Mouse (Mus musculus) heart, embryonic 13.5 days (tissue): ENCODE results near the gene Gprc5b. TPM values are rescaled to one million over a fixed set of nuclear protein-coding genes. Genes with fewer than 3 reads are reported as not detected.

Experiments used
- ATAC-seq: fragments of 200-750 bp; cut with Nextera tagmentation; 2 replicates; pipeline ENCODE4 v1.8.0; 2017; ENCODE audit warnings: moderate TSS enrichment; ENCODE audit not compliant: insufficient number of reproducible peaks, low FRiP score, low TSS enrichment; ENCODE audit errors: extremely low read depth
- H3K27ac ChIP-seq: fragments of 300-500 bp; sonication (generic); replicated peaks from 2 replicates; pipeline ENCODE4 v1.5.1; 2015; ENCODE audit warnings: moderate library complexity, mild to moderate bottlenecking, inconsistent platforms
- H3K27me3 ChIP-seq: fragments of 300-500 bp; sonication (generic); replicated peaks from 2 replicates; pipeline ENCODE4 v1.6.1; 2015; ENCODE audit warnings: mild to moderate bottlenecking, inconsistent platforms
- H3K36me3 ChIP-seq: fragments of 300-500 bp; sonication (generic); 2 replicates; pipeline ENCODE4 v1.6.1; 2015; ENCODE audit warnings: mild to moderate bottlenecking, inconsistent platforms
- H3K4me1 ChIP-seq: fragments of 300-500 bp; sonication (generic); 2 replicates; pipeline ENCODE4 v1.6.1; 2015; ENCODE audit warnings: inconsistent platforms
- H3K4me2 ChIP-seq: fragments of 300-500 bp; sonication (generic); 2 replicates; pipeline ENCODE4 v1.6.1; 2015; ENCODE audit warnings: inconsistent platforms, mild to moderate bottlenecking, moderate library complexity
- H3K4me3 ChIP-seq: fragments of 300-500 bp; sonication (generic); 2 replicates; pipeline ENCODE4 v1.5.1; 2015; ENCODE audit warnings: moderate library complexity, mild to moderate bottlenecking, inconsistent platforms
- H3K9ac ChIP-seq: fragments of 300-500 bp; sonication (generic); 2 replicates; pipeline ENCODE4 v1.6.1; 2015; ENCODE audit warnings: inconsistent platforms, mild to moderate bottlenecking, moderate library complexity
- H3K9me3 ChIP-seq: fragments of 300-500 bp; sonication (generic); 2 replicates; pipeline ENCODE4 v1.6.1; 2016; ENCODE audit warnings: inconsistent platforms
- WGBS: fragments of 180-500 bp; shearing (Covaris S2); methylation state at CpG from one replicate; pipeline ENCODE4 v1.1.7; 2015; ENCODE audit warnings: mixed read lengths; 5-methylcytosine and 5-hydroxymethylcytosine counted together
- polyA plus RNA-seq: library from polyadenylated mRNA; unstranded; fragments of >200 nt; fragmentation: Nextera tagmentation; extraction: Ambion mirVana; gene quantifications from 2 replicates; pipeline ENCODE4 v1.2.1, GENCODE M21; 2015

Gene Gprc5b
- polyA plus RNA-seq, 1 experiment from 2014 or later: 4.2 TPM

DNA sequence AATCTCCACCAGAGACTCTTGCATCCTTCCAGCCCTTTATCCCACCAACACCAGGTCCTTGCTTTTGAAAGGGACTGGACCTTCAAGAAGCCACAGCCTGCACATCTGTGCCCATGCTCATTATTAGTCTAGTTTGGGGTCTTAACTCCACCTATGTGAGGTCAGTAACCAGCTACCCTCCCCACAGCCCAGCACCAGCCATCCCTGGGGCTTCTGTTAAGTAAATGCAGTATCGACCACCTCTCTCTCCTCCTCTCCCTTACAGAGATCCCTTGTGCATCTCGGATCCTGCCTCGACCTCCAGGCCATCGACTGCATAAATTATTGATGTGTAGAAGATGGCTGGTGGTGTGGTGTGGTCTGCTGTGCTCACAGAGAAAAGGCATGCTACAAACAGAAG is 8.6 kb downstream of the Gprc5b start:
- Histone ChIP-seq H3K27me3 (no peaks in the 10 kb centered on the region), H3K9ac (no peak overlapping the region), H3K4me3 (no peak overlapping the region), H3K4me2 (no peak overlapping the region), H3K9me3 (no peaks in the 10 kb centered on the region), H3K27ac (no peak overlapping the region), H3K4me1 (peaks cover 11% of the 10 kb centered on the region), H3K36me3 (peaks cover 25% of the 10 kb centered on the region)
- WGBS: 78% methylated on average over 4 of the region's 4 CpGs
- no peak for ATAC-seq

DNA sequence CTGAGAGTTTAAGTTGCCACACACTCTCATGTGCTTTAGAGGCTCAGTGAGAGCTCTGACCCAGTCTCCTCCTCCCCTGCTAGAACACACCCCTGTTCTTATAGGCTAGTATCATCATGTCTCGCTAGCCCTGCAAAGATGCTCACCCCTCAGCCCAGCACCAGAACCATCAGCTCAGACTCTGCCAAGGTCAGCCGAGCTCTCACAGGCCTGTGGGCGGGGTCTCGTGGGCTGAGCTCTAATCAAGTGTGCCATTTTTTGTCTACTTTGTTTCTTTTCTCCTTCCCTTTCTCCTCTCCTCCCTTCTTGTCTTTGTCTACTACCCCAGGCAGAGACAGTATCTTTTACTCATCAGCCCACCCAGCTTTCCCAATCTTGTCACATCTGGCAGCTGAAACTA is 9.2 kb downstream of the Gprc5b start:
- Histone ChIP-seq H3K4me3 (no peak overlapping the region), H3K9ac (no peak overlapping the region), H3K27me3 (no peaks in the 10 kb centered on the region), H3K4me1 (peaks cover 14% of the 10 kb centered on the region), H3K27ac (no peak overlapping the region), H3K4me2 (no peak overlapping the region), H3K9me3 (no peaks in the 10 kb centered on the region), H3K36me3 (peaks cover 27% of the 10 kb centered on the region)
- 73% methylated on average over 4 of the region's 4 CpGs for WGBS
- ATAC-seq: no peak

DNA sequence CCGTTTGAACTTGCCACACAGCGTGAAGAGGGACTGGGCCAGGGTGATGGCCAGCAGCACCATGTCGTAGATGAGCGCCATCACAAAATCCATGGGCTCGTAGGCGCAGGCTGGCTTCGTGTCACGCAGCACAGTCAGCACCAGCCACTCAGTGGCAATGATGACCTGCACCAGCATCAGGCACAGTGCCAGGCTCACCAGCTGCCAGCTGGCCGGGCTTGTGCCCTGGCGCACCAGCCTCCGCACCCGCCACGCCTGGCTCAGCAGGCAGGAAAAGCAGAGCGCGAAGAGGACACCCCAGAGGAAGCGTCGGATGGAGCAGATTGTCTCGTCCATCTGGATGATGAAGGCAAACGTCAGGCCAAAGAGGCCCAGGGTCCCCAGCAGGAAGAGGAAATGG is 11.1 kb downstream of the Gprc5b start:
- no peaks in the 10 kb centered on the region for H3K9me3 ChIP-seq
- ATAC-seq: no peak

DNA sequence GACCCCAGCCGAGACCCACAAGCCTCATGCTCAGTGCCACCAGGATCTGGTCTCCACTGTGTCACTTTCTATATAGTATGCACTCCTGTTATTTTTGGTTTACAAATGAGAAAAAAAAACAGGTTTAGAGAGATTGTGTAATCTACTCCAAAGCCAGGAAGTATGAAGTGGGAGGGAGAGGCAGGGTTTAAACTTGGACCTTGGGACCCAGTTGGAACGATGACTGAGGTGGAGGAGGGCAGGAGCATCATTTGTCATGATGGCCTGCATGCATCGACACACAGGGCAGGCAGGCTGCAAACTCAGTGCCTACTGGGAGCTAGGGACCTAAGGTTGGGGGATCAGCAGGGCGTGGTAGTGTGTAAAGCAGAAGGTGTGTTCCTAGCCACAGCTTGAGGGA is 12.4 kb downstream of the Gprc5b start:
- no peak overlapping the region for H3K9ac ChIP-seq
- ATAC-seq: no peak
- H3K4me1 ChIP-seq: peaks cover 6% of the 10 kb centered on the region; the same call in 1 of the 2 replicates
- 79% methylated on average over 4 of the region's 4 CpGs for WGBS
- H3K27ac ChIP-seq: no peak overlapping the region
- H3K4me3 ChIP-seq: no peak overlapping the region
- H3K36me3 ChIP-seq: peaks cover 27% of the 10 kb centered on the region
- H3K4me2 ChIP-seq: no peak overlapping the region
- no peaks in the 10 kb centered on the region for H3K27me3 ChIP-seq
- no peaks in the 10 kb centered on the region for H3K9me3 ChIP-seq

More for the DNA sequence above, 11.1 kb downstream of the Gprc5b start:
- H3K4me3 ChIP-seq: no peak overlapping the region
- H3K4me1 ChIP-seq: peaks cover 6% of the 10 kb centered on the region
- H3K4me2 ChIP-seq: no peak overlapping the region
- peaks cover 27% of the 10 kb centered on the region for H3K36me3 ChIP-seq
- no peak overlapping the region for H3K9ac ChIP-seq
- no peak overlapping the region for H3K27ac ChIP-seq
- no peaks in the 10 kb centered on the region for H3K27me3 ChIP-seq
- WGBS: 77% methylated on average over 19 of the region's 19 CpGs

DNA sequence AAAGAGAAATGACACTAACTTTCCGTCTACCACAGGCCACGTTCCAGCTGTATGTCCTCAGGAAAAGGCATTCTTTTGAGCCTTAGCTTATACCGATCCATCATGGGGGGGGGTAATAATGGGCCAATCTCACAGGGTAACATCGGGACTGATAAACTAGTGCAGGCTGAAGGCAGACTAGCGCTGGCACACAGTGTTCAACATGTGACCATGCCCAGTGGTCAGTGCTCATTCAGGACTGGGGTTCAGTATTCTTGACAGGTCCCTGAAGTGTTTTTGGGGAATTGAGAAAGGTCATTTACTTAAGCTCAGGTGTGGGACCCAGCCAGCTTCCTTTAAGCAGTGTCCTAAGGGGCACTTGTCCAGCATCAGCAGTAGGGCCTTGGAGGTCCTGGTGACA is 13.2 kb downstream of the Gprc5b start:
- H3K36me3 ChIP-seq: peaks cover 27% of the 10 kb centered on the region
- H3K27me3 ChIP-seq: no peaks in the 10 kb centered on the region
- no peak overlapping the region for H3K9ac ChIP-seq
- H3K4me3 ChIP-seq: no peak overlapping the region
- WGBS: 84% methylated on average over 5 of the region's 5 CpGs
- no peaks in the 10 kb centered on the region for H3K9me3 ChIP-seq
- peaks cover 14% of the 10 kb centered on the region for H3K4me1 ChIP-seq
- no peak overlapping the region for H3K27ac ChIP-seq
- no peak overlapping the region for H3K4me2 ChIP-seq
- no peak for ATAC-seq

DNA sequence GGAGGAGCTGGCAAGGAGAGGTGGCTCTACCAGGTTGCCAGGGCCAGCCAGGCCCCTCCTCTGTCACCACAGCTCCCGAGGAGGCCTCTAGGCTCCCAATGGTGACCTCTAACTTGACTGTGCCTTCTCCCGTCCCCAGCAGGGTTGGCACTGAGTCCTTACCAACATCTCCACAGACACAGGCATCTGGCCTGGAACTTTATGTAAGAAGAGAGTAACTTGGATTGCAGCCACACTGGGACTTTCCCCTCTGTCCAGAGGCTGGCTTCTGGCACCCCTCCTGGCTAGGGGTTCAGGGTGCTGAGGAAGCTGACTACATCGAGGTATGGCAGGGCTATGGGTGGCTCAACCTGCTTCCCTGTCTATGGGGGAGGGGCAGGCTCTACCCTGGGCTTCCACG is 13.7 kb downstream of the Gprc5b start:
- peaks cover 27% of the 10 kb centered on the region for H3K36me3 ChIP-seq
- peaks cover 19% of the 10 kb centered on the region for H3K4me1 ChIP-seq
- no peaks in the 10 kb centered on the region for H3K27me3 ChIP-seq
- WGBS: 62% methylated on average over 4 of the region's 4 CpGs
- H3K27ac ChIP-seq: no peak overlapping the region
- no peaks in the 10 kb centered on the region for H3K9me3 ChIP-seq
- ATAC-seq: no peak
- H3K4me3 ChIP-seq: no peak overlapping the region
- no peak overlapping the region for H3K9ac ChIP-seq
- H3K4me2 ChIP-seq: no peak overlapping the region

DNA sequence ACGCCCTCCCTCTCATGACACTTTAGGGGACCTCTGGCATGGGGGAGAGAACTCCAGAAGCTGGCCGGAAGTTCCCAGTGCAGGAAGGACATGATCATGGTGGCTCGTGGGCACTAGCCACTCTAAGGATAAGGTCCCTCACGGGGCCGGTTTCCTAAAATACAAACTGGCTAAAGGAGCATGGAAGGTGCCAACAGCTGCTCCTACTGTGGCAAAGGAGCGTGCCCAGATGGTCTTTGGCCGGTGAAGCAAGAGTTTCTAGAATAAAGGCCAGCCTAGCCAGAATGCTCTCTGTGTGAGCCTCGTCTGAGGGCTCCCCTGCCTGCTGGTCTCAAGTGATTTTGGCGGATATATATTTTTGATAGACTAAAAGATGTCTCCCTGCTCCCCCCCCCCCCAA is 15.3 kb downstream of the Gprc5b start:
- Histone ChIP-seq H3K4me3 (no peak overlapping the region), H3K4me2 (no peak overlapping the region), H3K9ac (no peak overlapping the region), H3K27ac (no peak overlapping the region), H3K9me3 (no peaks in the 10 kb centered on the region), H3K36me3 (peaks cover 33% of the 10 kb centered on the region), H3K4me1 (peaks cover 31% of the 10 kb centered on the region), H3K27me3 (no peaks in the 10 kb centered on the region)
- no peak for ATAC-seq
- 79% methylated on average over 9 of the region's 9 CpGs for whole genome bisulfite sequencing

DNA sequence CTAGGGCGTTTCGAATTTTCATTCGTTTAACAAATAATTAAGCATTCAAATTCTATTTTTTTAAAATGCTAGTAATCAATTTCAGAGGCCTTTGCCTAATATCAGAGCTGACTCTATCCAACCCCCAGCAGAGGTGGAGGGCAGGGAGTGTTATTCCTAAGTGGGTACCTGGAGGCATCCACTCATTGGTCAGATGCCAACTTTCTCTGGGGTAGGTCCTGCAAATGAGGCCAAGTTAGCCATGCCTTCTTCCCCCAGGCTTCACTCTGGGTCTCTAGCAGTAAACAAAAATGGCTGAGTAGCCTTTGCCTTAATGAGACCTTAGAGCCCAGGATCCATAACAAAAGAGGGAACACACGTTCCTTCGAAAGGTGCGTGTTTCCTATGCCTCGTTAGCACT is 15.9 kb downstream of the Gprc5b start:
- no peak overlapping the region for H3K4me3 ChIP-seq
- 75% methylated on average over 7 of the region's 7 CpGs for WGBS
- no peak overlapping the region for H3K27ac ChIP-seq
- no peak overlapping the region for H3K9ac ChIP-seq
- no peaks in the 10 kb centered on the region for H3K27me3 ChIP-seq
- no peak overlapping the region for H3K4me2 ChIP-seq
- no peaks in the 10 kb centered on the region for H3K9me3 ChIP-seq
- H3K4me1 ChIP-seq: peaks cover 31% of the 10 kb centered on the region
- H3K36me3 ChIP-seq: peaks cover 31% of the 10 kb centered on the region
- ATAC-seq: no peak

DNA sequence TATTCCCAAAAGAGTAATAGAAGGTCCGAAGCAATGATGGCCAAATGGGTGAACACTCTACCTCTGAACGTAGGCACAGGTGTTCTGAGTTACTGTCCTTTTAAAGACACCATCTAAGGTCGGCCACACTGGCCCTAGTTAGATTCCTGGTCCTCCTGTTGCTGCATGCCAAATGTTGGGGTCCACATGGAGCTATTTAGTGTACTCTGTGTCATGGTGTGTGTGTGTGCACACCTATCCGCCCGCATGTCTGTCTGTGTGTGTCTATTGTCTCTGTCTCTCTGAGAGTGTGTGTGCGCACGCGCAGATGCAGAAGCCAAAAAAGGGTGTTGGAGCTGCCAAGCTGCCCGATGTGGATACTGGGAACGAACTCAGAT is 17.9 kb downstream of the Gprc5b start:
- Histone ChIP-seq H3K27ac (peak overlapping the region; percentile 72; the same call in 1 of the 2 replicates), H3K9me3 (no peaks in the 10 kb centered on the region), H3K9ac (0 out of 2 replicates have a peak overlapping the region, but pooled peaks have one; percentile 58), H3K27me3 (no peaks in the 10 kb centered on the region), H3K4me3 (no peak overlapping the region), H3K4me2 (no peak overlapping the region), H3K36me3 (peaks cover 25% of the 10 kb centered on the region), H3K4me1 (peaks cover 31% of the 10 kb centered on the region)
- no peak for ATAC-seq
- WGBS: 77% methylated on average over 10 of the region's 10 CpGs

DNA sequence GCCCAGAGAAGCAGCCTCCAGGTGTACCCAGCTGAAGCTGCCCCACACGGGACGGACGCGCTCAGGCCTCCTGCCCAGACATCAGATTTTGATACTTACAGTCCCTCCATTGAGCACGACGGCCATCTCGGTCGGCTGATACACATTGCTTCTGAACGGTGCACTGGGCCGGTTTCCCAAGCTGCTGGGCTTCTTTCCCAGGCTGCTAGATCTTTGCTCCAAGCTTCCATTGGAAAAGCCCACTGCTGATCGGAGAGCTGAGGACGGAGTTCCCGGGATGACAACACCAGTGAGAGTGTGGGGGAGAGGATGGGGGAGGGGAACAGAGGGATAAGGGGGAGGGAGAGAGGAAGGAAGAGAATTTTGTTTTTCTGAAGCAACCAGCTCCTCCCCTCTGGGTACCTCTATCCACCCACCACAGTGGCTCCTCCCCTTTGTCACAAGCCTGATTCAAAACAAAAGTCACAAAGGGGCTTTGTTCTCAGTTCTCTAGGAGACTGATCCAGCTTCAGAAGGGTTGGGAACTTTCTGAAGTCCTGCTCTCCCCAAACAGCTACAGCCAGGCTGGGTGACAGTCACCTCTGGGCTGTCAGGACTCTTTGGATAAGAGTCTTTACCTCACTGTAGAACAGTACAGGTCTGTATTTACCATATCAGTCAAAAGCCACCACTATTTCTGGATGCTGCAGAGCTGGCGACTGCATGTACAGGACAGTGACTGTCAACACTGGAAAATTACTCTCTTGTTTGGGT is 18.4 kb downstream of the Gprc5b start:
- 20% methylated on average over 14 of the region's 14 CpGs for WGBS
- 0 out of 2 replicates have a peak, but pooled peaks have one; percentile 26 for ATAC-seq
- H3K36me3 ChIP-seq: peaks cover 26% of the 10 kb centered on the region
- H3K4me3 ChIP-seq: peak overlapping the region; percentile 17
- H3K9me3 ChIP-seq: no peaks in the 10 kb centered on the region
- H3K9ac ChIP-seq: 0 out of 2 replicates have a peak overlapping the region, but pooled peaks have one; percentile 58
- no peaks in the 10 kb centered on the region for H3K27me3 ChIP-seq
- peak overlapping the region; percentile 72 for H3K27ac ChIP-seq
- peaks cover 31% of the 10 kb centered on the region for H3K4me1 ChIP-seq
- peak overlapping the region; percentile 52 for H3K4me2 ChIP-seq

DNA sequence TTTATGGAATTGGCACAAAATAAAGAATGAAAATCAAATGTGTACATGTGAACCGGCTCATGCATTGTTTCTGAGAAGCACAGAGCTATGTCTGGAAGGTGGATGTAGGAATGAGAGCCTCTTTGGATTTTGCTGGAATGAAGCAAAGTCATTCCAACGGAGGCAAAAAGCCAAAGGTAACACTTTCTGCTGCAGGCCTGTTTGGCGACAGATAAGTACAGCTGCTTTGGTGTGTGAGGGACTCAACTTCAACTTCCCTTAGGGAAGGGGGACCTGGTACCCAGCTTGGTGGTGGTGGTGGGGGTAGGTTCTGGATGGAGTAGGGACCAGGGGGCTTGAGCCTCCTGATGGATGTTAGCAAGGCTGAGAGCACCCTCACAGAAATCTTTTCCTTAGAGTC is 19.2 kb downstream of the Gprc5b start:
- ATAC-seq: no peak
- Histone ChIP-seq H3K4me3 (peak overlapping the region; percentile 17; the same call in 1 of the 2 replicates), H3K4me1 (peaks cover 26% of the 10 kb centered on the region), H3K36me3 (peaks cover 25% of the 10 kb centered on the region), H3K27ac (peak overlapping the region; percentile 72), H3K9me3 (no peaks in the 10 kb centered on the region), H3K4me2 (peak overlapping the region; percentile 52), H3K27me3 (no peaks in the 10 kb centered on the region), H3K9ac (no peak overlapping the region)
- 39% methylated on average over 3 of the region's 3 CpGs for WGBS

DNA sequence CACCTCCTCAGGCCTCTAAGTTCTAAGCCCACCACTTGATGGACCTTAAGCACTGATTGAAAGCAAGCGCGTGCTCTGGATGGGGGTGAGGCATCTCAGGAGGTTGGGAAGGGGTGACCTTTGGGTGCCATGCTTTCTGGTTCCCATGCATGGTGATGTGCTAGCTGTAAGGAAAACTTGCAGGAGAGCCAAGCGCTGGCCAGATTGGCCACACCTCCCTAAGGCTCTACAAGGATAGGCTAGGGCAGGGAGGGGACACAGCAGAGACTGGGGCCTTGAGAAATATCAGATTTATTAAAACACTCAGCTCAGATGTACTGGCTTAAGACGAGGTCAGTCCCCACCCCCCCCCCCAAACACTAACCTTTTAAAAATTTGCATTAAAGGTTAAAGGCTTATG is 21.6 kb downstream of the Gprc5b start:
- Histone ChIP-seq H3K4me2 (no peak overlapping the region), H3K27me3 (no peaks in the 10 kb centered on the region), H3K27ac (no peak overlapping the region), H3K4me1 (peaks cover 26% of the 10 kb centered on the region), H3K36me3 (peaks cover 25% of the 10 kb centered on the region), H3K9ac (no peak overlapping the region), H3K9me3 (no peaks in the 10 kb centered on the region), H3K4me3 (no peak overlapping the region)
- 86% methylated on average over 4 of the region's 4 CpGs for WGBS
- ATAC-seq: no peak
